Mouse (Mus musculus): ENCODE data around the gene Mrps27. TPM values are rescaled to one million over a fixed set of nuclear protein-coding genes. Genes with fewer than 3 reads are reported as not detected.

Gene Mrps27
- polyA plus RNA-seq, 1 experiment from 2014 or later = 75.2 TPM

- WGBS = 56% methylated on average over 4 of the region's 4 CpGs
- no peak overlapping the region for H3K27ac ChIP-seq (replicated peaks in 1 of 2; ENCODE audit: control insufficient read depth in 1 of 2, insufficient read depth in 1 of 2, low read depth in 2 of 2, low read length in 2 of 2)
- H3K4me1 ChIP-seq (ENCODE audit: control insufficient read depth in 2 of 2, insufficient read depth in 2 of 2, low read length in 2 of 2) = peaks cover 6 to 10% of the 10 kb centered on the region in 2 experiments; a peak in 3 of 4 replicates
- H3K4me2 ChIP-seq (ENCODE audit: low read length) = no peak overlapping the region
- no peaks in the 10 kb centered on the region for H3K9me3 ChIP-seq (ENCODE audit: control insufficient read depth, low read length)
- no peaks in the 10 kb centered on the region for H3K27me3 ChIP-seq (ENCODE audit: control insufficient read depth, insufficient read depth, low read length)
- H3K36me3 ChIP-seq (ENCODE audit: control insufficient read depth, insufficient read depth, low read length) = peaks cover 19% of the 10 kb centered on the region
- H3K9ac ChIP-seq (ENCODE audit: low read length) = no peak overlapping the region
- ATAC-seq (ENCODE audit: insufficient number of reproducible peaks, insufficient read depth, low FRiP score, low read depth) = no peak
- no peak overlapping the region for H3K4me3 ChIP-seq (ENCODE audit: control insufficient read depth in 1 of 2, insufficient read depth in 1 of 2, low read depth in 1 of 2, low read length in 2 of 2)
These were observed 54.8 kb downstream of the Mrps27 start for GRCm38 (mm10) chr13:99399373-99399772.

- Histone ChIP-seq H3K27ac (replicated peaks in 1 of 2; ENCODE audit: control insufficient read depth in 1 of 2, insufficient read depth in 1 of 2, low read depth in 2 of 2, low read length in 2 of 2) (no peak overlapping the region), H3K36me3 (ENCODE audit: control insufficient read depth, insufficient read depth, low read length) (peaks cover 86% of the 10 kb centered on the region), H3K9me3 (ENCODE audit: control insufficient read depth, low read length) (no peaks in the 10 kb centered on the region), H3K9ac (ENCODE audit: low read length) (no peak overlapping the region), H3K27me3 (ENCODE audit: control insufficient read depth, insufficient read depth, low read length) (no peaks in the 10 kb centered on the region), H3K4me2 (ENCODE audit: low read length) (no peak overlapping the region), H3K4me3 (ENCODE audit: control insufficient read depth in 1 of 2, insufficient read depth in 1 of 2, low read depth in 1 of 2, low read length in 2 of 2) (no peak overlapping the region), H3K4me1 (ENCODE audit: control insufficient read depth in 2 of 2, insufficient read depth in 2 of 2, low read length in 2 of 2) (peaks cover 8 to 15% of the 10 kb centered on the region in 2 experiments)
- WGBS = 61% methylated on average over 2 of the region's 2 CpGs
- no peak for ATAC-seq (ENCODE audit: insufficient number of reproducible peaks, insufficient read depth, low FRiP score, low read depth)
These were observed 64.6 kb downstream of the Mrps27 start for GRCm38 (mm10) chr13:99409216-99409615.

- H3K4me3 ChIP-seq (ENCODE audit: control insufficient read depth in 1 of 2, insufficient read depth in 1 of 2, low read depth in 1 of 2, low read length in 2 of 2) = no peak overlapping the region
- no peak overlapping the region; the same call in 1 of the 2 replicates for H3K9ac ChIP-seq (ENCODE audit: low read length)
- peaks cover 87% of the 10 kb centered on the region for H3K36me3 ChIP-seq (ENCODE audit: control insufficient read depth, insufficient read depth, low read length)
- 78% methylated on average over 14 of the region's 14 CpGs for WGBS
- no peak for ATAC-seq (ENCODE audit: insufficient number of reproducible peaks, insufficient read depth, low FRiP score, low read depth)
- no peaks in the 10 kb centered on the region for H3K9me3 ChIP-seq (ENCODE audit: control insufficient read depth, low read length)
- H3K4me1 ChIP-seq (ENCODE audit: control insufficient read depth in 2 of 2, insufficient read depth in 2 of 2, low read length in 2 of 2) = peaks cover 11 to 26% of the 10 kb centered on the region in 2 experiments
- peak overlapping the region; percentile 4 for H3K4me2 ChIP-seq (ENCODE audit: low read length)
- no peaks in the 10 kb centered on the region for H3K27me3 ChIP-seq (ENCODE audit: control insufficient read depth, insufficient read depth, low read length)
- 0 out of 4 replicates have a peak overlapping the region, but pooled peaks of 1 of the 2 experiments have one; percentile 2 for H3K27ac ChIP-seq (replicated peaks in 1 of 2; ENCODE audit: control insufficient read depth in 1 of 2, insufficient read depth in 1 of 2, low read depth in 2 of 2, low read length in 2 of 2)
These were observed 66.3 kb downstream of the Mrps27 start for GRCm38 (mm10) chr13:99410611-99411515.

GRCm38 (mm10) chr13:99411761-99412160 lies 67.2 kb downstream of the Mrps27 start:
- Histone ChIP-seq H3K4me3 (ENCODE audit: control insufficient read depth in 1 of 2, insufficient read depth in 1 of 2, low read depth in 1 of 2, low read length in 2 of 2) (no peak overlapping the region), H3K27me3 (ENCODE audit: control insufficient read depth, insufficient read depth, low read length) (no peaks in the 10 kb centered on the region), H3K9me3 (ENCODE audit: control insufficient read depth, low read length) (no peaks in the 10 kb centered on the region), H3K4me2 (ENCODE audit: low read length) (peak overlapping the region; percentile 32), H3K4me1 (ENCODE audit: control insufficient read depth in 2 of 2, insufficient read depth in 2 of 2, low read length in 2 of 2) (peaks cover 11 to 28% of the 10 kb centered on the region in 2 experiments), H3K9ac (ENCODE audit: low read length) (no peak overlapping the region), H3K36me3 (ENCODE audit: control insufficient read depth, insufficient read depth, low read length) (peaks cover 86% of the 10 kb centered on the region), H3K27ac (replicated peaks in 1 of 2; ENCODE audit: control insufficient read depth in 1 of 2, insufficient read depth in 1 of 2, low read depth in 2 of 2, low read length in 2 of 2) (peak overlapping the region in 1 of 2 experiments; percentile 78; a peak in 3 of 4 replicates)
- ATAC-seq (ENCODE audit: insufficient number of reproducible peaks, insufficient read depth, low FRiP score, low read depth) = no peak
- WGBS = 82% methylated on average over 3 of the region's 3 CpGs

DNA sequence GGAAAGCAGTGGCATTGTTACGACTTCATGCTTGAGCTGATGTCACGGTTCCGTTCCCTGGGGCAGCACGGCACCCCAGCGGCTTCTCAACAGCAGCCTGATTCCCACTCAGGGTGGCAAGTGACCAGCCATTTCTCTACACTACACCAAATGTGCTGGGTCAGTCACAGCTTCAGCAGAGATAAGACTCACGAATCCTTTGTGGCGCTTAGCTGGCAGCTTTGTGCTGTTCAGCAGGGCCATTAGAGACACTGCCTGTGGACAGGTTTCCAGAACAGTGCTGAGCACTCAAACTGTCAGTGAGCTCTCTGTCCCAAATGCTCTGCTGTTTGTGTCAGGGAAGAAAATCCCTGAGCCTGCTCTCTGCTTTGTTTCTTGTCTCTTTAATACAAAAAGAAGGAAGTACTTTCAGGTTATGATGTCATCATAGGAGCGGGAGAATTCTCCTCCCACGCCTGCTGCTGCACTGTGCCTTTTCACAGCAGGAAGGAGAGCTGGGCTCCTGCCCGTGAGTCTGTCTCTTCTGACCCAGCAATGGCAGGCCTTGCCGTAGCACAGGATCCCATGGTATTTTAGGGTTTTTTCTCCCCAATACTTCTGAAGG lies 68.0 kb downstream of the Mrps27 start:
- Histone ChIP-seq H3K9ac (ENCODE audit: low read length) (peak overlapping the region; percentile 42), H3K4me1 (ENCODE audit: control insufficient read depth in 2 of 2, insufficient read depth in 2 of 2, low read length in 2 of 2) (peaks cover 11 to 28% of the 10 kb centered on the region in 2 experiments), H3K9me3 (ENCODE audit: control insufficient read depth, low read length) (no peaks in the 10 kb centered on the region), H3K27ac (replicated peaks in 1 of 2; ENCODE audit: control insufficient read depth in 1 of 2, insufficient read depth in 1 of 2, low read depth in 2 of 2, low read length in 2 of 2) (peak overlapping the region; percentile 78 to 92), H3K36me3 (ENCODE audit: control insufficient read depth, insufficient read depth, low read length) (peaks cover 78% of the 10 kb centered on the region), H3K27me3 (ENCODE audit: control insufficient read depth, insufficient read depth, low read length) (no peaks in the 10 kb centered on the region), H3K4me2 (ENCODE audit: low read length) (peak overlapping the region; percentile 32), H3K4me3 (ENCODE audit: control insufficient read depth in 1 of 2, insufficient read depth in 1 of 2, low read depth in 1 of 2, low read length in 2 of 2) (no peak overlapping the region)
- ATAC-seq (ENCODE audit: insufficient number of reproducible peaks, insufficient read depth, low FRiP score, low read depth) = peak; percentile 33; the same call in 1 of the 2 replicates
- 38% methylated on average over 11 of the region's 11 CpGs for WGBS

DNA sequence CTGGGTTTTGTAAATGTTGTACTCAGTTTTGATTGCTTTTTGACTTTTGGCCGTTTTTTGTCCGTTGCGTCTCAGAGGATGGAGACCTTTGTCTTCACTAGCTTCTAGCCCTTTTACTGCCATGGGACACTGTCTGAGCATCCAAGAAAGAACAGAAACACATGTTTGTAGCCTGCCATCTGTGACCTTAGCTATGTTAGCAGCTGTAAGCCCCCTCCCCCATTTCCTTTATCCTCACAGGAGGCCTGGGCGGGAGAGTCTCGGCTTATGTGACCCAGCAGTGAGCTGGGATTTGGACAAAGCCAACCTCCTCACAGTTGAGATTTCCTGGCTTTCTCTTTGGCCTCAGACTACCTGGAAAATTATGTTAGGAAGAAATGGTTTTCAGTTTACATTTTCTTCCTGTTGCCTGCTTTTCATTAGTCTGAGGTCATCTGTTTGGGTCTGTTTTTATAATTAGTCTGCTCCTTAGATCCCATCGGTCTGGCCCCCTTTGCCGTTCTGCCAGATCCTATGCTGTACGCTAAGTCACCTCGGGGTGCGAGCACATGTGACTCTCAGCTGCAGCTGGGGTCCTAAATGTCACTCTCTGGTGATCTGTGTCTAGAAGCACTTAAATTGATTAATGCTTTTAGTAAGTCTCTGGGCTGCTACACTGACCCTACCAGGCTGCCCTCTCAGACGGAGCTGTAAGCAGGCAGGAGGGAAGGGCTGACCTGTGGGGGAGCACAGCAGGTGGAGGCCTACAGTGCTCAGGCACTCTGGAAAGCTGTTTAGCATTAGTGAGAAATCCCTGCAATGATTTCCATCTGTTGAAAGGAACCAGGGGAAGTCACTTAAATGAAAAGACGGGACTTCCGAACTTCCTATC lies 69.1 kb downstream of the Mrps27 start:
- Histone ChIP-seq H3K4me3 (ENCODE audit: control insufficient read depth in 1 of 2, insufficient read depth in 1 of 2, low read depth in 1 of 2, low read length in 2 of 2) (no peak overlapping the region), H3K4me1 (ENCODE audit: control insufficient read depth in 2 of 2, insufficient read depth in 2 of 2, low read length in 2 of 2) (peaks cover 11 to 28% of the 10 kb centered on the region in 2 experiments), H3K27ac (replicated peaks in 1 of 2; ENCODE audit: control insufficient read depth in 1 of 2, insufficient read depth in 1 of 2, low read depth in 2 of 2, low read length in 2 of 2) (peak overlapping the region in 1 of 2 experiments; percentile 78; a peak in 2 of 4 replicates), H3K9ac (ENCODE audit: low read length) (no peak overlapping the region), H3K36me3 (ENCODE audit: control insufficient read depth, insufficient read depth, low read length) (peaks cover 73% of the 10 kb centered on the region), H3K27me3 (ENCODE audit: control insufficient read depth, insufficient read depth, low read length) (no peaks in the 10 kb centered on the region), H3K4me2 (ENCODE audit: low read length) (no peak overlapping the region), H3K9me3 (ENCODE audit: control insufficient read depth, low read length) (no peaks in the 10 kb centered on the region)
- WGBS = 74% methylated on average over 13 of the region's 13 CpGs
- ATAC-seq (ENCODE audit: insufficient number of reproducible peaks, insufficient read depth, low FRiP score, low read depth) = no peak

DNA sequence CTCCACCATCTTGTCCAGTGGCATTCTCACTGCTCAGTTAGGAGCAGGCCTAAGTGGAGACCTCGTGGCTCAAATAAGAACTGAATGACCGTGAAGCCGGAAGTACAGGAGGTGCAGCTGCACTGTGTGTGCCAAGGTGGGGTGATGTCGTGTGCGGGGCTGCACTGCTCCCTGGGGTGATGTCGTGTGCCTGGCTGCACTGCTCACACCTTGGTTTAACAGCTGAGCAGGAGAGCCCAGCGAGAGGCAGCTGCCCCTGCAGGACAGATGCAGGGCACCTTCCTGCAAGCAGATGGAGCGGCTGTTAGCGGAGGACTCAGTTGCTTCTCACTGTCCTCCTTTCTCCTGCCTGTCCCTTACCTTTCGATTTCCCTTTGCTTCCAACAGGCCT lies 69.8 kb downstream of the Mrps27 start:
- Histone ChIP-seq H3K9me3 (ENCODE audit: control insufficient read depth, low read length) (no peaks in the 10 kb centered on the region), H3K27me3 (ENCODE audit: control insufficient read depth, insufficient read depth, low read length) (no peaks in the 10 kb centered on the region), H3K27ac (replicated peaks in 1 of 2; ENCODE audit: control insufficient read depth in 1 of 2, insufficient read depth in 1 of 2, low read depth in 2 of 2, low read length in 2 of 2) (0 out of 4 replicates have a peak overlapping the region, but pooled peaks of 1 of the 2 experiments have one; percentile 78), H3K36me3 (ENCODE audit: control insufficient read depth, insufficient read depth, low read length) (peaks cover 71% of the 10 kb centered on the region), H3K4me2 (ENCODE audit: low read length) (no peak overlapping the region), H3K9ac (ENCODE audit: low read length) (no peak overlapping the region), H3K4me1 (ENCODE audit: control insufficient read depth in 2 of 2, insufficient read depth in 2 of 2, low read length in 2 of 2) (peaks cover 13 to 32% of the 10 kb centered on the region in 2 experiments), H3K4me3 (ENCODE audit: control insufficient read depth in 1 of 2, insufficient read depth in 1 of 2, low read depth in 1 of 2, low read length in 2 of 2) (no peak overlapping the region)
- 68% methylated on average over 10 of the region's 10 CpGs for WGBS
- ATAC-seq (ENCODE audit: insufficient number of reproducible peaks, insufficient read depth, low FRiP score, low read depth) = no peak

Data from heart, embryonic 14.5 days (tissue).